Mouse (Mus musculus) gastrocnemius, postnatal 10 days (tissue): ENCODE measurements around the gene Tlx3. TPM values are rescaled to one million over a fixed set of nuclear protein-coding genes. Genes with fewer than 3 reads are reported as not detected.
A peak's percentile ranks its signal among the peaks of the same experiment; 100 is the strongest.

ENCODE experiments used
- DNase-seq: peaks from one replicate; pipeline ENCODE4 v3.0.0; 2021; ENCODE audit warnings: mixed read lengths
- total RNA-seq, 2 experiments: library from RNA; stranded (reverse); gene quantifications; 2 replicates each; pipeline ENCODE4 v1.2.3; 2021

Gene Tlx3
- total RNA-seq, 2 experiments from 2014 or later = not detected

- DNase-seq = no peak
These were observed 6.3 kb downstream of the Tlx3 start for GRCm38 (mm10) chr11:33197133-33197514.

GRCm38 (mm10) chr11:33196447-33197132 lies 6.8 kb downstream of the Tlx3 start:
- no peak for DNase-seq

- no peak for DNase-seq
These were observed 7.6 kb downstream of the Tlx3 start for GRCm38 (mm10) chr11:33195531-33196446.

GRCm38 (mm10) chr11:33195061-33195460 lies 8.3 kb downstream of the Tlx3 start:
- no peak for DNase-seq

- DNase-seq = no peak
These were observed 9.7 kb downstream of the Tlx3 start for GRCm38 (mm10) chr11:33193695-33194094.

GRCm38 (mm10) chr11:33181804-33182203 lies 21.6 kb downstream of the Tlx3 start:
- DNase-seq = no peak

- no peak for DNase-seq
These were observed 22.7 kb downstream of the Tlx3 start for GRCm38 (mm10) chr11:33180701-33181116.

- DNase-seq = no peak
These were observed 23.6 kb downstream of the Tlx3 start for GRCm38 (mm10) chr11:33179802-33180201.

GRCm38 (mm10) chr11:33176525-33177245 lies 26.7 kb downstream of the Tlx3 start:
- DNase-seq = no peak

GRCm38 (mm10) chr11:33175768-33176167 lies 27.6 kb downstream of the Tlx3 start:
- DNase-seq = no peak

GRCm38 (mm10) chr11:33170489-33170888 lies 32.9 kb downstream of the Tlx3 start:
- peak; percentile 57 for DNase-seq

- peak; percentile 99 for DNase-seq
These were observed 40.3 kb downstream of the Tlx3 start, which contains the start of gene Npm1 for GRCm38 (mm10) chr11:33162998-33163506. Gene Npm1, minus strand, starts transcription at chr11:33163206.

- DNase-seq = peak; percentile 64
These were observed 41.0 kb downstream of the Tlx3 start for GRCm38 (mm10) chr11:33162211-33162997.

GRCm38 (mm10) chr11:33159741-33160140 lies 43.6 kb downstream of the Tlx3 start:
- DNase-seq = no peak

- no peak for DNase-seq
These were observed 45.8 kb downstream of the Tlx3 start for GRCm38 (mm10) chr11:33157453-33158196.

- DNase-seq = no peak
These were observed 46.9 kb downstream of the Tlx3 start for GRCm38 (mm10) chr11:33156436-33157015.

GRCm38 (mm10) chr11:33154459-33154858 lies 48.9 kb downstream of the Tlx3 start:
- DNase-seq = no peak

- no peak for DNase-seq
These were observed 50.4 kb downstream of the Tlx3 start for GRCm38 (mm10) chr11:33152997-33153396.

GRCm38 (mm10) chr11:33151780-33152145 lies 51.6 kb downstream of the Tlx3 start:
- DNase-seq = no peak

- DNase-seq = no peak
These were observed 52.1 kb downstream of the Tlx3 start for GRCm38 (mm10) chr11:33151128-33151779.
